ENCODE assay signal across 10 mouse cellular contexts in the genomic region with DNA sequence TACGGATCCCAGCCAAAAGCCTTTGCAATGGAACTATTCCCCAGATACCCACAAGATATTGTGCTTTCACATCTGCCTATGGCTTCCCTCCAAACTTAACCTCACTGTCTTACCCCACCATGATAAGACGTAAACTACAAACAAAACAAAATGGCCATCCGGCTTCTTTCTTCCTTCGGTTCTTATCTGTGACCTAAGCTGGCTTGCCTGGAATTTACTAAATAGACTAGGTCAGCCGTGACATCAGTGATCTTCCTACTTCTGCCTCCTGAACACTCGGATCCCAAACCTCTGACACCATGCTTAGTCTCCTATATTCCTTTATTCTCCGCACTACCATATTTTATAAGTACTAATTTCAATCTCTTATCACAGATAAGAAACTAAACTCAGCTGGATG. TPM values are rescaled to one million over a fixed set of nuclear protein-coding genes. Genes with fewer than 3 reads are reported as not detected.
A peak's percentile ranks its signal among the peaks of the same experiment; 100 is the strongest.
DNase-seq lines count a peak whose midpoint lies in the region; ATAC-seq and TF ChIP-seq lines count a peak whose summit lies in the region.
"Had no signal": no experiment of that assay in that cellular context is flagged by ENCODE, and none has a peak within 500 bp of the region (broad histone marks: within the 10 kb centered on the region; RNA-seq: fewer than 3 reads in every experiment).

No protein-coding gene starts in this region.

- H3K4me3 ChIP-seq in kidney, embryonic 15.5 days (replicated peaks): 0 out of 2 replicates have a peak overlapping the region, but pooled peaks have one; percentile 88
- no peak overlapping the region for H3K4me3 ChIP-seq in kidney, adult 2 months (ENCODE audit: insufficient read depth, low read depth, low read length)
- no peak overlapping the region for H3K4me3 ChIP-seq in embryonic facial prominence, embryonic 11.5 days (ENCODE audit: low read depth, low read length)
- no peak overlapping the region for H3K4me3 ChIP-seq in intestine, embryonic 16.5 days (ENCODE audit: low read length)
- H3K4me3 ChIP-seq in midbrain, postnatal 0 days (ENCODE audit: low read depth, low read length): no peak overlapping the region
- H3K4me3 ChIP-seq in layer of hippocampus, adult 2 months: no peak overlapping the region

- H3K9ac ChIP-seq in kidney, embryonic 15.5 days: peak overlapping the region; percentile 26
- no peak overlapping the region for H3K9ac ChIP-seq in embryonic facial prominence, embryonic 11.5 days (replicated peaks; ENCODE audit: low read length)
- H3K9ac ChIP-seq in intestine, embryonic 16.5 days (ENCODE audit: low read depth, low read length): no peak overlapping the region
- H3K9ac ChIP-seq in midbrain, postnatal 0 days (replicated peaks; ENCODE audit: low read length, poor library complexity, severe bottlenecking): no peak overlapping the region

- peaks cover 21% of the 10 kb centered on the region for H3K36me3 ChIP-seq in kidney, embryonic 15.5 days
- no peaks in the 10 kb centered on the region; the same call in none of the 2 replicates for H3K36me3 ChIP-seq in kidney, adult 2 months (ENCODE audit: control insufficient read depth, insufficient read depth, low read length)
- H3K36me3 ChIP-seq in embryonic facial prominence, embryonic 11.5 days (replicated peaks; ENCODE audit: control insufficient read depth, insufficient read depth, low read depth, low read length): peaks cover 6% of the 10 kb centered on the region; the same call in 1 of the 2 replicates
- H3K36me3 ChIP-seq in intestine, embryonic 16.5 days (ENCODE audit: control insufficient read depth, insufficient read depth, low read length): no peaks in the 10 kb centered on the region; the same call in 1 of the 2 replicates
- H3K36me3 ChIP-seq in midbrain, postnatal 0 days (ENCODE audit: insufficient read depth, low read length): peaks cover 9% of the 10 kb centered on the region; the same call in 1 of the 2 replicates

- no peak overlapping the region for H3K27ac ChIP-seq in kidney, embryonic 15.5 days
- no peak overlapping the region for H3K27ac ChIP-seq in kidney, adult 2 months (ENCODE audit: insufficient read depth, low read depth, low read length)
- H3K27ac ChIP-seq in embryonic facial prominence, embryonic 11.5 days (replicated peaks; ENCODE audit: low read depth, low read length): no peak overlapping the region
- H3K27ac ChIP-seq in intestine, embryonic 16.5 days (ENCODE audit: low read length): no peak overlapping the region
- H3K27ac ChIP-seq in midbrain, postnatal 0 days (ENCODE audit: low read depth, low read length): no peak overlapping the region
- H3K27ac ChIP-seq in layer of hippocampus, adult 2 months: no peak overlapping the region

- no peak for TF ChIP-seq CTCF in kidney, adult 2 months (conservative IDR thresholded peaks at IDR 0.05; ENCODE audit: insufficient read depth, insufficient read length, low read depth, low read length)
- no peak for TF ChIP-seq CTCF in midbrain, postnatal 0 days (IDR thresholded peaks at IDR 0.05)
- no peak for TF ChIP-seq CTCF in layer of hippocampus, adult 2 months (conservative IDR thresholded peaks at IDR 0.05)

- no peak for ATAC-seq in kidney, embryonic 15.5 days (replicated peaks; ENCODE audit: low FRiP score)
- ATAC-seq in embryonic facial prominence, embryonic 11.5 days (replicated peaks; ENCODE audit: insufficient number of reproducible peaks, low FRiP score, low TSS enrichment, low read depth): no peak
- ATAC-seq in intestine, embryonic 16.5 days: no peak
- no peak for ATAC-seq in midbrain, postnatal 0 days (ENCODE audit: low FRiP score)

- peaks cover 29% of the 10 kb centered on the region for H3K4me1 ChIP-seq in kidney, embryonic 15.5 days
- H3K4me1 ChIP-seq in kidney, adult 2 months (ENCODE audit: control insufficient read depth, insufficient read depth, low read length): peaks cover 6% of the 10 kb centered on the region
- H3K4me1 ChIP-seq in embryonic facial prominence, embryonic 11.5 days (ENCODE audit: control insufficient read depth, insufficient read depth, low read length): no peaks in the 10 kb centered on the region; the same call in 1 of the 2 replicates
- peaks cover 26% of the 10 kb centered on the region for H3K4me1 ChIP-seq in intestine, embryonic 16.5 days (ENCODE audit: control insufficient read depth, insufficient read depth, low read length)
- H3K4me1 ChIP-seq in midbrain, postnatal 0 days (ENCODE audit: insufficient read depth, low read length): peaks cover 8% of the 10 kb centered on the region

- H3K27me3 ChIP-seq in kidney, embryonic 15.5 days: no peaks in the 10 kb centered on the region
- no peaks in the 10 kb centered on the region for H3K27me3 ChIP-seq in kidney, adult 2 months (replicated peaks; ENCODE audit: control insufficient read depth, insufficient read depth, low read length)
- no peaks in the 10 kb centered on the region for H3K27me3 ChIP-seq in embryonic facial prominence, embryonic 11.5 days (ENCODE audit: control insufficient read depth, insufficient read depth, low read length)
- no peaks in the 10 kb centered on the region for H3K27me3 ChIP-seq in intestine, embryonic 16.5 days (replicated peaks; ENCODE audit: control insufficient read depth, insufficient read depth, low read length)
- H3K27me3 ChIP-seq in midbrain, postnatal 0 days (ENCODE audit: insufficient read depth, low read length): no peaks in the 10 kb centered on the region

- DNase-seq in kidney, adult 2 months: no peak
- no peak for DNase-seq in embryonic facial prominence, embryonic 11.5 days (ENCODE audit: low spot score)
- DNase-seq in midbrain, postnatal 0 days (ENCODE audit: low spot score): no peak
- no peak for DNase-seq in adrenal gland, postnatal 14 days
- no peak for DNase-seq in natural killer cell, adult 2 months (ENCODE audit: low spot score in 2 of 2)
- DNase-seq in layer of hippocampus, adult 2 months (ENCODE audit: low spot score in 2 of 2): no peak
- DNase-seq: cerebellum, adult 11 months; kidney, postnatal 4 days had no signal

- no peak for TF ChIP-seq POLR2A in kidney, adult 2 months (IDR thresholded peaks at IDR 0.05; ENCODE audit: low read depth, low read length)

- no peaks in the 10 kb centered on the region for H3K9me3 ChIP-seq in kidney, embryonic 15.5 days (replicated peaks)
- H3K9me3 ChIP-seq in embryonic facial prominence, embryonic 11.5 days (replicated peaks; ENCODE audit: control insufficient read depth, low read length): no peaks in the 10 kb centered on the region
- no peaks in the 10 kb centered on the region for H3K9me3 ChIP-seq in intestine, embryonic 16.5 days (ENCODE audit: control insufficient read depth, low read length)
- H3K9me3 ChIP-seq in midbrain, postnatal 0 days (ENCODE audit: low read length): no peaks in the 10 kb centered on the region

- 81% methylated on average over 7 of the region's 7 CpGs for WGBS in kidney, embryonic 15.5 days
- 87% methylated on average over 7 of the region's 7 CpGs for WGBS in kidney, adult 2 months
- WGBS in embryonic facial prominence, embryonic 11.5 days: 83% methylated on average over 7 of the region's 7 CpGs
- 82% methylated on average over 7 of the region's 7 CpGs for WGBS in intestine, embryonic 16.5 days
- WGBS in midbrain, postnatal 0 days: 68% methylated on average over 7 of the region's 7 CpGs

- H3K4me2 ChIP-seq in kidney, embryonic 15.5 days: peak overlapping the region; percentile 70
- H3K4me2 ChIP-seq in embryonic facial prominence, embryonic 11.5 days (ENCODE audit: low read depth, low read length): peak overlapping the region; percentile 85; the same call in 1 of the 2 replicates
- peak overlapping the region; percentile 77; the same call in 1 of the 2 replicates for H3K4me2 ChIP-seq in intestine, embryonic 16.5 days (ENCODE audit: low read depth, low read length)
- peak overlapping the region; percentile 90; the same call in 1 of the 2 replicates for H3K4me2 ChIP-seq in midbrain, postnatal 0 days (ENCODE audit: low read depth, low read length, poor library complexity, severe bottlenecking)

RNA-seq across cellular contexts. Expression of gene Rack1, which starts 1.8 kb away (rescaled TPM):
- 775 and 792 TPM in 2 replicates for polyA plus RNA-seq in kidney, embryonic 15.5 days (2015; fragmentation: Nextera tagmentation; extraction: Ambion mirVana)
- polyA plus RNA-seq in kidney, adult 2 months (2012; rRNA removed): 1,151 and 1,243 TPM in 2 replicates
- polyA plus RNA-seq in embryonic facial prominence, embryonic 11.5 days (2014; fragmentation: Nextera tagmentation; extraction: Ambion mirVana): 755 and 775 TPM in 2 replicates
- polyA plus RNA-seq in intestine, embryonic 16.5 days (2015; fragmentation: Nextera tagmentation; extraction: Ambion mirVana): 713 and 755 TPM in 2 replicates
- total RNA-seq in midbrain, postnatal 0 days (2014; rRNA removed): 932 and 1,043 TPM in 2 replicates
- polyA plus RNA-seq in midbrain, postnatal 0 days (2015; fragmentation: Nextera tagmentation; extraction: Ambion mirVana): 317 and 331 TPM in 2 replicates
- total RNA-seq in adrenal gland, postnatal 14 days (2021): 735 and 919 TPM in 2 replicates
- total RNA-seq in layer of hippocampus, adult 2 months (2021): 100 to 1,000 TPM; 226 to 240 TPM

RNA-seq across cellular contexts. Expression of gene Trim41, which starts 18.8 kb away (rescaled TPM):
- 6.6 and 7.0 TPM in 2 replicates for polyA plus RNA-seq in kidney, embryonic 15.5 days (2015; fragmentation: Nextera tagmentation; extraction: Ambion mirVana)
- polyA plus RNA-seq in kidney, adult 2 months (2012; rRNA removed): 26.3 and 27.3 TPM in 2 replicates
- polyA plus RNA-seq in embryonic facial prominence, embryonic 11.5 days (2014; fragmentation: Nextera tagmentation; extraction: Ambion mirVana): 3.2 and 3.8 TPM in 2 replicates
- 4.1 and 5.9 TPM in 2 replicates for polyA plus RNA-seq in intestine, embryonic 16.5 days (2015; fragmentation: Nextera tagmentation; extraction: Ambion mirVana)
- 38.9 and 41.5 TPM in 2 replicates for total RNA-seq in midbrain, postnatal 0 days (2014; rRNA removed)
- 5.0 and 5.1 TPM in 2 replicates for polyA plus RNA-seq in midbrain, postnatal 0 days (2015; fragmentation: Nextera tagmentation; extraction: Ambion mirVana)
- 34.6 and 40.5 TPM in 2 replicates for total RNA-seq in adrenal gland, postnatal 14 days (2021)
- total RNA-seq in layer of hippocampus, adult 2 months (2021): 10 to 100 TPM; 56.8 to 61.5 TPM

RNA-seq across cellular contexts. Expression of gene Trim7, which starts 27.6 kb away (rescaled TPM):
- 3.7 and 4.0 TPM in 2 replicates for polyA plus RNA-seq in kidney, embryonic 15.5 days (2015; fragmentation: Nextera tagmentation; extraction: Ambion mirVana)
- 80.3 and 98.8 TPM in 2 replicates for polyA plus RNA-seq in kidney, adult 2 months (2012; rRNA removed)
- 0.27 and 0.33 TPM in 2 replicates for polyA plus RNA-seq in embryonic facial prominence, embryonic 11.5 days (2014; fragmentation: Nextera tagmentation; extraction: Ambion mirVana)
- 0.78 and 1.2 TPM in 2 replicates for polyA plus RNA-seq in intestine, embryonic 16.5 days (2015; fragmentation: Nextera tagmentation; extraction: Ambion mirVana)
- 7.7 and 8.6 TPM in 2 replicates for total RNA-seq in midbrain, postnatal 0 days (2014; rRNA removed)
- 3.4 and 3.7 TPM in 2 replicates for polyA plus RNA-seq in midbrain, postnatal 0 days (2015; fragmentation: Nextera tagmentation; extraction: Ambion mirVana)
- 6.1 and 8.5 TPM in 2 replicates for total RNA-seq in adrenal gland, postnatal 14 days (2021)
- total RNA-seq in layer of hippocampus, adult 2 months (2021): 1 to 10 TPM; 2.6 to 2.8 TPM

RNA-seq across cellular contexts. Expression of gene Gm12184, which starts 28.1 kb away (rescaled TPM):
- 1.6 and 2.9 TPM in 2 replicates for polyA plus RNA-seq in kidney, embryonic 15.5 days (2015; fragmentation: Nextera tagmentation; extraction: Ambion mirVana)
- 9.7 and 10.4 TPM in 2 replicates for polyA plus RNA-seq in kidney, adult 2 months (2012; rRNA removed)
- polyA plus RNA-seq in embryonic facial prominence, embryonic 11.5 days (2014; fragmentation: Nextera tagmentation; extraction: Ambion mirVana): 7.7 and 14.0 TPM in 2 replicates
- polyA plus RNA-seq in intestine, embryonic 16.5 days (2015; fragmentation: Nextera tagmentation; extraction: Ambion mirVana): 1.3 and 1.4 TPM in 2 replicates
- 4.3 and 8.2 TPM in 2 replicates for total RNA-seq in midbrain, postnatal 0 days (2014; rRNA removed)
- polyA plus RNA-seq in midbrain, postnatal 0 days (2015; fragmentation: Nextera tagmentation; extraction: Ambion mirVana): 2.4 and 3.0 TPM in 2 replicates
- 2.3 and 3.5 TPM in 2 replicates for total RNA-seq in adrenal gland, postnatal 14 days (2021)
- total RNA-seq in layer of hippocampus, adult 2 months (2021): 1 to 10 TPM in 1 of 2 experiments, under 1 TPM in 1; 0.79 to 1.3 TPM

Comparison
In these comparisons a context has a peak if more than half of its experiments do, and no peak if none do; other contexts are left out.
1. RNA of gene Trim7, which starts 27.6 kb away (polyA plus RNA-seq): 80.3 to 98.8 TPM in kidney, adult 2 months; 3.4 to 3.7 TPM in midbrain, postnatal 0 days, 3.7 to 4.0 TPM in kidney, embryonic 15.5 days, 0.78 to 1.2 TPM in intestine, embryonic 16.5 days and 0.27 to 0.33 TPM in embryonic facial prominence, embryonic 11.5 days; every median in the first group is over 10 times any median in the second.
2. Peak in every context shown above with its lines, with median percentiles within 50 percentile points of each other: H3K4me2 ChIP-seq.